Mouse (Mus musculus) forebrain, embryonic 16.5 days (tissue): Measurements from ENCODE around the gene Kif3a. TPM values are rescaled to one million over a fixed set of nuclear protein-coding genes. Genes with fewer than 3 reads are reported as not detected.

Experiments used
- ATAC-seq: fragments of 200-750 bp; cut with Nextera tagmentation; 2 replicates; pipeline ENCODE4 v1.8.0; 2017; ENCODE audit warnings: mild to moderate bottlenecking, moderate library complexity
- H3K27ac ChIP-seq: fragments of 300-500 bp; sonication (generic); 2 replicates; pipeline ENCODE4 v1.5.1; 2014; ENCODE audit warnings: low read length, control low read depth
- H3K27me3 ChIP-seq: fragments of 300-500 bp; sonication (generic); replicated peaks from 2 replicates; pipeline ENCODE4 v1.6.1; 2014; ENCODE audit warnings: low read length; ENCODE audit not compliant: control insufficient read depth, insufficient read depth
- H3K36me3 ChIP-seq: fragments of 300-500 bp; sonication (generic); 2 replicates; pipeline ENCODE4 v1.6.1; 2014; ENCODE audit not compliant: control insufficient read depth, insufficient read depth
- H3K4me1 ChIP-seq: fragments of 300-500 bp; sonication (generic); replicated peaks from 2 replicates; pipeline ENCODE4 v1.6.1; 2014; ENCODE audit warnings: low read length; ENCODE audit not compliant: control insufficient read depth, insufficient read depth
- H3K4me2 ChIP-seq: fragments of 300-500 bp; sonication (generic); 2 replicates; pipeline ENCODE4 v1.6.1; 2014; ENCODE audit warnings: mild to moderate bottlenecking, low read length, control low read depth
- H3K4me3 ChIP-seq: fragments of 300-500 bp; sonication (generic); replicated peaks from 2 replicates; pipeline ENCODE4 v1.5.1; 2014; ENCODE audit warnings: mild to moderate bottlenecking, low read length, control low read depth
- H3K9ac ChIP-seq: fragments of 300-500 bp; sonication (generic); replicated peaks from 2 replicates; pipeline ENCODE4 v1.6.1; 2014; ENCODE audit warnings: low read depth, low read length, control low read depth
- H3K9me3 ChIP-seq: fragments of 300-500 bp; sonication (generic); 2 replicates; pipeline ENCODE4 v1.6.1; 2016; ENCODE audit warnings: low read length; ENCODE audit not compliant: control insufficient read depth
- WGBS: fragments of 180-500 bp; shearing (Covaris S2); extraction: QIAGEN DNeasy Blood & Tissue Kit; methylation state at CpG from one replicate; pipeline ENCODE4 v1.1.7; 2014; 5-methylcytosine and 5-hydroxymethylcytosine counted together
- polyA plus RNA-seq: library from polyadenylated mRNA; unstranded; fragments of >200 nt; fragmentation: Nextera tagmentation; extraction: Ambion mirVana; gene quantifications from 2 replicates; pipeline ENCODE4 v1.2.1, GENCODE M21; 2015

Gene Kif3a
- polyA plus RNA-seq, 1 experiment from 2014 or later = 295 TPM

DNA sequence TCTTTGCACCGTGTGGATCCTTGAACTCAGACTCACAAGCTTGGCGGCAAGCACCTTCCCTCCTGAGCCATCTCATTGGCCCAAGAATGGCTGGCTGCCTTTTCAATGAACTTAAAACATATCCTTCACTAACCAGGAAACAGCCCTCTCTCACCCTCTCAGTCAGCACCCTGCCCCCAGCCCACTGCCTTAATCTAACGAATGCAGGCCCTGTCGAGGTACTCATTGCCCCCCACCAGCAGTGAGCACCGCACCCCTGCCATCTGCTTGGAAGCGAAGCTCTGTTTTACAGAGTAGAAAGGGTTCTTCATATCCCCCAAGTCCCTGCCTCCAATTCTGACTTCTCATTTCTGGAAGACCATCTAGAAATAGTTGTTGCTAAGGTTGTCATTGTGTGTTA is 52.2 kb downstream of the Kif3a start:
- ATAC-seq = no peak
- H3K4me3 ChIP-seq = no peak overlapping the region
- H3K9ac ChIP-seq = no peak overlapping the region
- no peaks in the 10 kb centered on the region for H3K27me3 ChIP-seq
- H3K27ac ChIP-seq = no peak overlapping the region
- H3K36me3 ChIP-seq = no peaks in the 10 kb centered on the region
- no peaks in the 10 kb centered on the region for H3K4me1 ChIP-seq
- H3K4me2 ChIP-seq = no peak overlapping the region
- 71% methylated on average over 6 of the region's 6 CpGs for WGBS
- H3K9me3 ChIP-seq = no peaks in the 10 kb centered on the region

DNA sequence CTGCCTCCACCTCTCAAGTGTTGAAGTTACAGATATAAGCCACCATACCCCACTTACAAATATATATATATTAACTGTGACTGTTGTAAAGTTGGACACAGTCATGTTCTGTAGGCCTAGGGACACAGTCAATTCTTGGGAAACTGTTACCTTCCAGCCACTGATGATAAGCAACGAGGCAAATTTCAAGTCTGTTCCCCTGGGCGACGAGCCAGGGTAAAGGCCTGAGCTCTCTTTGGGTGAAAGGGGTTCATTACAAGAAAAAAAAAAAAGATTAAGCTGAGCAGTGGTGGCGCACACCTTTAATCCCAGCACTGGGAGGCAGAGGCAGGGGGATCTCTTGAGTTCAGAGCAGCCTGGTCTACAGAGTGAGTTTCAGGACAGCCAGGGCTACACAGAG is 52.9 kb downstream of the Kif3a start:
- Histone ChIP-seq H3K4me1 (no peaks in the 10 kb centered on the region), H3K9ac (no peak overlapping the region), H3K9me3 (no peaks in the 10 kb centered on the region), H3K36me3 (no peaks in the 10 kb centered on the region), H3K27me3 (no peaks in the 10 kb centered on the region), H3K4me3 (no peak overlapping the region), H3K4me2 (no peak overlapping the region), H3K27ac (no peak overlapping the region)
- WGBS = 79% methylated on average over 4 of the region's 4 CpGs
- no peak for ATAC-seq

DNA sequence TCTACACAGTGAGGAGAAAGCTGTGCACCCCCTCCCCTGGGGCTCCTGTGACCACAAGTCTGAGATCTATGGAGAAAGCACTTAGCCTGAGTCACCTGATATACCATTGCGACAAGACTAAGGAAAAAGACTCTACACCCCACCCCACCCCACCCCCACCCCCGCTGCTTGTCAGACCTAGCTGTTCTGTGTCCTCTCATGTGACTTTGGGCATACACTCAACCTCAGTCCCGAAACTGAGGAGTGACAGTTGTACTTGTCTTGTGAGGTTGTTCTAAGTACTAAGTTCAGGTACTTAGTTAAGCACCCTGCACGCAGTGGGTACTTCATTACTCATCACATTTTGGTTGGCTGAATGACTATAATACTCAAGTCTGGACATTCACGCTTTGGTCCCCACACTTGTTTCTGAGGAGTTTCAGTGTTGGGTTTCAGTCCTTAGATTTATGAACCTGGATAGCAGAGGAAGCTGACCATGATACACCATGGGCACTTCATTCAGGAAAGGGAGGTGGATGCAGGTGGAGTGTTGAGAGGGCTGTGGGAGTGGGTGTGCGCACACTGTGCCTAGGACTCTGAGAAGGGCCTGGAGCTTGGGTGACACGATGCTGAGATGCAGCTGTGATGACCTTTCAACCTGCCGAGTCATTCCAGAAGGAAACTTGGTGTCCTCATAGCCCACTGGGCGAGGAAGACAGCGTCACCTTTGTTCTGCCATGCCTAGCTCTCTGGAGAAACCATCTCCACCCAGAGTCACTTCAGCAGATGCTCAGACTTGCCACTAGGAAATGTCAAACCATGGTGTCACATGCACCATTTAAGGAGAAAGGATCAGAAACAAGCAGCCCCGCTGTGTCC is 54.6 kb downstream of the Kif3a start:
- no peak overlapping the region for H3K4me2 ChIP-seq
- no peaks in the 10 kb centered on the region for H3K27me3 ChIP-seq
- no peak overlapping the region for H3K4me3 ChIP-seq
- no peaks in the 10 kb centered on the region for H3K9me3 ChIP-seq
- H3K9ac ChIP-seq = no peak overlapping the region
- H3K27ac ChIP-seq = no peak overlapping the region
- no peaks in the 10 kb centered on the region for H3K4me1 ChIP-seq
- H3K36me3 ChIP-seq = no peaks in the 10 kb centered on the region
- ATAC-seq = no peak
- 93% methylated on average over 11 of the region's 11 CpGs for WGBS

DNA sequence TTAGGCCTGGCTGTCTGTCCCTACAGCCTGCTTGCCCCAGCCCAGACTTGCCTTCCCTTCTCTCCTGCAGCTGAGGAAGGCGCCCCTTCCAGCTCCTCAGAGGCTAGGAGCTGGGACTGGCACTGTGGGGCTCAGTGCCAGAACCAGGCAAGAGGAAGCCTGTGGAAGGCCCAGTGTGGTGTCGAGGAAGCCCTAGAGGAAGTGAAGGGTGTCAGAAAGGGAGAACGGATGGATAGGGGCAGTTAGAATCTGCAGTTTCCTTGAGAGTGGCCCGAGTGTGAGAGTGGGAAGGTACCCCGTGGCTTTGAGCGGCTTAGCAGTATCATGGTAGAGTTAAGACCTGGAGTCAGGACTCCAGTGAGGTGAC is 55.2 kb downstream of the Kif3a start:
- no peaks in the 10 kb centered on the region for H3K9me3 ChIP-seq
- H3K27me3 ChIP-seq = no peaks in the 10 kb centered on the region
- no peak overlapping the region for H3K4me2 ChIP-seq
- H3K4me1 ChIP-seq = no peaks in the 10 kb centered on the region
- no peak for ATAC-seq
- H3K27ac ChIP-seq = no peak overlapping the region
- H3K9ac ChIP-seq = no peak overlapping the region
- WGBS = 75% methylated on average over 6 of the region's 6 CpGs
- no peaks in the 10 kb centered on the region for H3K36me3 ChIP-seq
- H3K4me3 ChIP-seq = no peak overlapping the region

DNA sequence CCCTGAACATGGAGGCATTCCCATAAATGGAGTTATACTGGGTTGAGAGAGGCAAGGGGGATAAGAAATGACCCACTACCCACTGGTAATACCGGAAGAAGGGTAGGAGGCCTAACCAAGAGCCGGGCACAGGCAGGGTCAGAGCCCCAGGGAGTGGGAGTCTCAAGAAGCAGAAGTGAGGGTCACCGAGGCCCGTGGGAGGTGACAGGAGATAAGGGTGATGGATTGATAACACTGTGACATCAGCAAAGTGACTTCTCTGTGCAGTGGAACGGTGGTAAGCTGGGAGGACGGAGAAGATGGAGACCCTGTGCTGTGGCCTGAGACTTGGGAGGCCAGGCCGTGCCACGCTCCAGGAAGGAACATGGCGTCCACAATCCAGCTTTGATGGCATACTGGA is 56.4 kb downstream of the Kif3a start:
- Histone ChIP-seq H3K36me3 (no peaks in the 10 kb centered on the region), H3K9ac (no peak overlapping the region), H3K27ac (no peak overlapping the region), H3K4me3 (no peak overlapping the region), H3K4me1 (no peaks in the 10 kb centered on the region), H3K4me2 (no peak overlapping the region), H3K9me3 (no peaks in the 10 kb centered on the region), H3K27me3 (no peaks in the 10 kb centered on the region)
- no peak for ATAC-seq
- 98% methylated on average over 9 of the region's 9 CpGs for WGBS

DNA sequence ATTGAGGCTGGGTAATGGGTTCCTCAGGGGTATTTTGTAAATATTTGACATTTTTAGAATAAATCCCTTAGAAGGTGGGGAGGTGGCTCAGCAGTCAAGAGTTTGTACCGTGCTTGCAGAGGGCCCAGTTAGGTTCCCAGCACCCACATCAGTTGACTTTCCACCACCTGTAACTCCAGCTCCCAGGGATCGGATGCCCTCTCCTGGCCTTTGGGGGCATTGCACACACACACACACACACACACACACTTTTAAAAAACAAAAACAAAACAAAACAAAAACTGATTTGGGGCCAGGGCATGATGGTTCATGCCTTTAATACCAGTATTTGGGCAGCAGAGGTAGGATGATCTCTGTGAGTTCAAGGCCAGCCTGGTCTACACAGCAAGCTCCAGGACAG is 56.9 kb downstream of the Kif3a start:
- Histone ChIP-seq H3K4me2 (no peak overlapping the region), H3K27me3 (no peaks in the 10 kb centered on the region), H3K36me3 (no peaks in the 10 kb centered on the region), H3K9ac (no peak overlapping the region), H3K9me3 (no peaks in the 10 kb centered on the region), H3K4me3 (no peak overlapping the region), H3K4me1 (no peaks in the 10 kb centered on the region), H3K27ac (no peak overlapping the region)
- ATAC-seq = no peak
- WGBS = 96% methylated on average over 2 of the region's 2 CpGs

DNA sequence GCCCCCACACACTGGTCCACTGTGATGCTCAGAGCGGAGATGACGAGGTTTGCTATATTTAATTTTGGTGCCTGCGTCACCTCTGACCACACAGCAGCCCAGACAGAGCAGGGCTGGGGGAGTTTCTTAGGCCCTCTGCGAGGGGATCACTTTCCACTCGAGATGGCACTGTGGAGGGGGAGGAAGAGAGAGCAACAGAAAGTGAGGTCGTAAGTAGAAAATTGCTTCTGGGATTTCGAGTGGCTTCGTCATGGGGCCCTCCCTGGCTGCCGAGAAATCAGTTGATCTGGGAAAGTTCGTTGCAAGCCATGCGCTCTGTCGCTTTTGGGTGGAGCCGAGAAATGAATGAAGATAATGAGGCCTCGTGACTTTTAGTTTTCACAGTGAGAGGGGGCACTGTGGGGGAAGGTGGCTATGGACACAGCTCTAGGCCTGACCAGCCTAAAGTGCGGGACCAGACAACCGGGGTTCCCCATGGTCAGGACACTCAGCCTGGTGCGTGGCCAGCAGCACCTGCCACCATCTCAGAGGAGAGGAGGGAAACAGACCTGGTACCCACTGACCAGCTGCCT is 59.7 kb downstream of the Kif3a start:
- no peaks in the 10 kb centered on the region for H3K9me3 ChIP-seq
- ATAC-seq = no peak
- H3K27ac ChIP-seq = no peak overlapping the region
- 62% methylated on average over 17 of the region's 17 CpGs for WGBS
- no peak overlapping the region for H3K4me3 ChIP-seq
- H3K27me3 ChIP-seq = no peaks in the 10 kb centered on the region
- no peaks in the 10 kb centered on the region for H3K36me3 ChIP-seq
- no peaks in the 10 kb centered on the region for H3K4me1 ChIP-seq
- H3K9ac ChIP-seq = no peak overlapping the region
- H3K4me2 ChIP-seq = no peak overlapping the region

DNA sequence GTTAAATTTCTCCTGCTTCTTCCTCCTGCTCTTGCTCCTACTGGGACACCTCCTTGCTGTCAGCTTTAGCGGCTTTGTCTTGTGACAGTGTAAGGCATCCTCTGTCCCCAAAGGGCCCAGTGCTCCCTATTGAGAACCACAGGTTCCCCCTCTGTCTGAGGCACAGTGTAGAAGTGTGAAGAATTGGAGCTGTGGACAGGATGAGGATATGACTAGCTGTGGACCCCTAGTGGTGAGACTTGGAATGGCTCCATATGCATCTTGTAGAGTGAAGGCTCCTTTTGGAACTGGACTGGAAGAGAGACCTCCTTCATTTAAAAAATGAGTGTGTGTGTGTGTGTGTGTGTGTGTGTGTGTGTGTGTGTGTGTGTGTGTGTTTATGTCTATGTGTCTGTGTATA is 60.7 kb downstream of the Kif3a start:
- ATAC-seq = peak; percentile 55; the same call in 1 of the 2 replicates
- WGBS = 17% methylated on average over 1 of the region's 1 CpGs
- H3K4me3 ChIP-seq = no peak overlapping the region

DNA sequence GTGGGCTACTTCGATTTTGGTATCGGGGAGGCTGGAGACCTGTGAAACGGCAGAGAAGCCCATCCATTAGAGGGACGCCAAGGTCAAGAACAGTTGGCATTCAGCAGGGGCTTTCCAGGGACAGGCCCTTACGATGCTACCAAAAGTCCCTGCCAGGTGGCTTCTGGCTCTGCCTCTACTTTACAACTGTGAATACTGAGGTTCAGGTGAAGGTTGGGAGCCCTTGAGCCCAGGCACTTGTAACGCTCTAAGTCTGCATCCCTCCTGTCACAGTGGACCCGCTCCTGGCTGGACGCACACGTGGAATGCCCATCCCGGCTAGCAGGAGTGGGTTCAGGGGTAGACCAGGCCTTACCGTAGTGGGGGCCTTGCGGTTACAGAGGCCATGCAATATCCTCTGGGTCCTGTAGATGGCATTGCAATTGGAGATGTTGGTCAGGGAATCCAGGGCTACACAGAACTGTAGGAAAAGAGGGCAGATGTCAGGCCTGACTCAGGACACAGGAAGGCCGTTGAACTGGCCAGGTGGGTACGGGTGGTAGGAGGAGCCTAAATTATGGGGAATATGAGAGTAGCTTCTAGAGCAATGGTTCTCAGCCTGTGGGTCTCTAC is 65.0 kb downstream of the Kif3a start:
- H3K27ac ChIP-seq = no peak overlapping the region
- no peak overlapping the region for H3K4me2 ChIP-seq
- peaks cover 6% of the 10 kb centered on the region for H3K4me1 ChIP-seq
- H3K4me3 ChIP-seq = no peak overlapping the region
- H3K9ac ChIP-seq = no peak overlapping the region
- H3K36me3 ChIP-seq = no peaks in the 10 kb centered on the region
- 0 out of 2 replicates have a peak, but pooled peaks cover 6% of the 10 kb centered on the region for H3K27me3 ChIP-seq
- no peak for ATAC-seq
- H3K9me3 ChIP-seq = no peaks in the 10 kb centered on the region
- WGBS = 72% methylated on average over 14 of the region's 14 CpGs

More for the DNA sequence above, 60.7 kb downstream of the Kif3a start:
- Histone ChIP-seq H3K36me3 (no peaks in the 10 kb centered on the region), H3K9me3 (no peaks in the 10 kb centered on the region), H3K4me1 (no peaks in the 10 kb centered on the region), H3K9ac (no peak overlapping the region), H3K27ac (no peak overlapping the region), H3K4me2 (no peak overlapping the region), H3K27me3 (no peaks in the 10 kb centered on the region)
